Mouse (Mus musculus): ENCODE results near the gene Prtn3.

The Prtn3 gene

GRCm38 (mm10) chr10:79927324-79928029, 53.2 kb downstream of the Prtn3 start:
- peak; percentile 81 to 83 for DNase-seq (ENCODE audit: low spot score in 2 of 2)

- no peak for DNase-seq (ENCODE audit: low spot score in 2 of 2)
Observed at GRCm38 (mm10) chr10:79928030-79928694, 53.9 kb downstream of the Prtn3 start.

GRCm38 (mm10) chr10:79928907-79929701, 54.8 kb downstream of the Prtn3 start:
- DNase-seq (ENCODE audit: low spot score in 2 of 2), result no peak

GRCm38 (mm10) chr10:79929967-79930825, 55.9 kb downstream of the Prtn3 start:
- no peak for DNase-seq (ENCODE audit: low spot score in 2 of 2)

- DNase-seq (ENCODE audit: low spot score in 2 of 2), result no peak
Observed at GRCm38 (mm10) chr10:79930826-79931186, 56.5 kb downstream of the Prtn3 start.

- DNase-seq (ENCODE audit: low spot score in 2 of 2), result no peak
Observed at GRCm38 (mm10) chr10:79931797-79932196, 57.5 kb downstream of the Prtn3 start.

- DNase-seq (ENCODE audit: low spot score in 2 of 2), result no peak
Observed at GRCm38 (mm10) chr10:79932736-79933135, 58.5 kb downstream of the Prtn3 start.

Measured in thymus, postnatal 10 days (tissue).